Mouse (Mus musculus) MEL (cell line): Measurements from ENCODE around the gene Xpa. TPM values are rescaled to one million over a fixed set of nuclear protein-coding genes. Genes with fewer than 3 reads are reported as not detected.

Source experiments
- DNase-seq: peaks from one replicate; pipeline ENCODE4 v3.0.0; 2011; ENCODE audit warnings: low read depth, low spot score
- H3K27ac ChIP-seq: 2 replicates; pipeline ENCODE4 v1.5.1; 2012; ENCODE audit warnings: low read depth, mild to moderate bottlenecking, control low read depth, low read length, moderate library complexity; ENCODE audit not compliant: control insufficient read depth
- H3K27me3 ChIP-seq, 2 experiments: fragments of 150-350 bp in 1 of 2; sonication (generic) in 1 of 2; 2 replicates each; pipeline ENCODE4 v1.6.1; 2012; ENCODE audit warnings: low read length in 2 of 2, mild to moderate bottlenecking in 2 of 2, improper control_type of control experiment in 1 of 2, moderate library complexity in 1 of 2; ENCODE audit not compliant: insufficient read depth in 2 of 2, control insufficient read depth in 1 of 2
- H3K36me3 ChIP-seq, 2 experiments: 2 replicates each; pipeline ENCODE4 v1.6.1; 2012 to 2014; ENCODE audit warnings: low read length in 2 of 2, improper control_type of control experiment in 1 of 2, inconsistent platforms in 1 of 2, mild to moderate bottlenecking in 1 of 2; ENCODE audit not compliant: insufficient read depth in 2 of 2, control insufficient read depth in 1 of 2
- H3K4me1 ChIP-seq, 2 experiments: fragments of 150-350 bp in 1 of 2; sonication (generic) in 1 of 2; 2 replicates each; pipeline ENCODE4 v1.6.1; 2012; ENCODE audit warnings: low read length in 2 of 2, improper control_type of control experiment in 1 of 2, mild to moderate bottlenecking in 1 of 2; ENCODE audit not compliant: insufficient read depth in 2 of 2, control insufficient read depth in 1 of 2
- H3K4me3 ChIP-seq, 2 experiments: fragments of 150-350 bp in 1 of 2; sonication (generic) in 1 of 2; 2 replicates each; pipeline ENCODE4 v1.5.1; 2012; ENCODE audit warnings: low read depth in 2 of 2, low read length in 2 of 2, mild to moderate bottlenecking in 2 of 2, moderate library complexity in 2 of 2, control low read depth in 1 of 2, improper control_type of control experiment in 1 of 2; ENCODE audit not compliant: control insufficient read depth in 1 of 2, insufficient read depth in 1 of 2
- H3K79me2 ChIP-seq: 2 replicates; pipeline ENCODE4 v1.6.1; 2012; ENCODE audit warnings: mild to moderate bottlenecking, low read length, moderate library complexity; ENCODE audit not compliant: control insufficient read depth, poor library complexity, insufficient read depth
- H3K9ac ChIP-seq: 2 replicates; pipeline ENCODE4 v1.6.1; 2012; ENCODE audit warnings: low read depth, mild to moderate bottlenecking, control low read depth, low read length, moderate library complexity; ENCODE audit not compliant: control insufficient read depth, poor library complexity, severe bottlenecking
- H3K9me3 ChIP-seq: fragments of 150-350 bp; sonication (generic); replicated peaks from 2 replicates; pipeline ENCODE4 v1.6.1; 2012; ENCODE audit warnings: mild to moderate bottlenecking, low read length, improper control_type of control experiment, moderate library complexity; ENCODE audit not compliant: insufficient read depth
- ELF1 ChIP-seq: IDR thresholded peaks from 2 replicates; pipeline ENCODE4 v1.6.1; 2014; ENCODE audit warnings: low read depth, mild to moderate bottlenecking, inconsistent platforms, low read length, improper control_type of control experiment, moderate library complexity
- EP300 ChIP-seq, 2 experiments: IDR thresholded peaks; 2 replicates each; pipeline ENCODE4 v1.6.1; 2011; ENCODE audit warnings: improper control_type of control experiment in 2 of 2, low read length in 2 of 2, low read depth in 1 of 2, mild to moderate bottlenecking in 1 of 2
- ETS1 ChIP-seq: IDR thresholded peaks from 2 replicates; pipeline ENCODE4 v1.6.1; 2012; ENCODE audit warnings: low read depth, mild to moderate bottlenecking, inconsistent platforms, low read length, improper control_type of control experiment, moderate library complexity
- GATA1 ChIP-seq: IDR thresholded peaks from 2 replicates; pipeline ENCODE4 v1.6.1; 2011; ENCODE audit warnings: low read depth, low read length, improper control_type of control experiment
- HCFC1 ChIP-seq: IDR thresholded peaks from 2 replicates; pipeline ENCODE4 v1.6.1; 2012; ENCODE audit warnings: low read depth, mild to moderate bottlenecking, inconsistent platforms, low read length, improper control_type of control experiment, moderate library complexity
- KAT2A ChIP-seq: conservative IDR thresholded peaks from 2 replicates; pipeline ENCODE4 v1.6.1; 2012; ENCODE audit warnings: low read depth, low read length, improper control_type of control experiment, inconsistent platforms
- MAZ ChIP-seq: IDR thresholded peaks from 2 replicates; pipeline ENCODE4 v1.6.1; 2012; ENCODE audit warnings: low read depth, mild to moderate bottlenecking, inconsistent platforms, low read length, improper control_type of control experiment
- MYB ChIP-seq: IDR thresholded peaks from 2 replicates; pipeline ENCODE4 v1.6.1; 2011; ENCODE audit warnings: mild to moderate bottlenecking, low read depth, low read length, improper control_type of control experiment
- NELFE ChIP-seq: IDR thresholded peaks from 2 replicates; pipeline ENCODE4 v1.6.1; 2011; ENCODE audit warnings: low read depth, low read length, improper control_type of control experiment
- POLR2AphosphoS2 ChIP-seq: IDR thresholded peaks from 2 replicates; pipeline ENCODE4 v1.6.1; 2011; ENCODE audit warnings: low read length, improper control_type of control experiment
- POLR2AphosphoS5 ChIP-seq: IDR thresholded peaks from 2 replicates; pipeline ENCODE4 v1.6.1; 2012; ENCODE audit warnings: low read depth, borderline replicate concordance, mild to moderate bottlenecking, inconsistent platforms, low read length, moderate library complexity, mixed read lengths
- RCOR1 ChIP-seq: IDR thresholded peaks from 2 replicates; pipeline ENCODE4 v1.6.1; 2012; ENCODE audit warnings: low read depth, mild to moderate bottlenecking, inconsistent platforms, low read length, improper control_type of control experiment
- SIN3A ChIP-seq: IDR thresholded peaks from 2 replicates; pipeline ENCODE4 v1.6.1; 2012; ENCODE audit warnings: low read length, improper control_type of control experiment, inconsistent platforms
- TAL1 ChIP-seq: IDR thresholded peaks from 2 replicates; pipeline ENCODE4 v1.6.1; 2012; ENCODE audit warnings: mild to moderate bottlenecking, inconsistent platforms, low read length, moderate library complexity, mixed read lengths
- TCF12 ChIP-seq: IDR thresholded peaks from 2 replicates; pipeline ENCODE4 v1.6.1; 2014; ENCODE audit warnings: low read depth, mild to moderate bottlenecking, inconsistent platforms, low read length, improper control_type of control experiment, moderate library complexity
- USF1 ChIP-seq: IDR thresholded peaks from 2 replicates; pipeline ENCODE4 v1.6.1; 2014; ENCODE audit warnings: low read depth, mild to moderate bottlenecking, inconsistent platforms, low read length, improper control_type of control experiment, moderate library complexity
- USF2 ChIP-seq, 2 experiments: IDR thresholded peaks; 2 replicates each; pipeline ENCODE4 v1.6.1; 2011 to 2012; ENCODE audit warnings: improper control_type of control experiment in 2 of 2, low read length in 2 of 2, borderline replicate concordance in 1 of 2, inconsistent platforms in 1 of 2, low read depth in 1 of 2, mild to moderate bottlenecking in 1 of 2; ENCODE audit not compliant: insufficient read depth in 1 of 2
- ZKSCAN1 ChIP-seq: IDR thresholded peaks from 2 replicates; pipeline ENCODE4 v1.6.1; 2012; ENCODE audit warnings: low read depth, mild to moderate bottlenecking, inconsistent platforms, low read length, improper control_type of control experiment, moderate library complexity
- ZMIZ1 ChIP-seq: IDR thresholded peaks from 2 replicates; pipeline ENCODE4 v1.6.1; 2012; ENCODE audit warnings: low read depth, mild to moderate bottlenecking, inconsistent platforms, low read length, improper control_type of control experiment, moderate library complexity
- polyA plus RNA-seq, 2 experiments: library from polyadenylated mRNA; stranded (reverse) in 1 of 2; unstranded in 1 of 2; fragments of >175 nt in 1 of 2; fragments of >200 nt in 1 of 2; gene quantifications; 2 replicates each; pipeline versions ENCODE4 v1.2.1 to v1.2.4; 2012; ENCODE audit warnings: low replicate concordance in 2 of 2, low read depth in 1 of 2; ENCODE audit not compliant: insufficient read length in 2 of 2, insufficient read depth in 1 of 2, missing spikeins in 1 of 2
- total RNA-seq: library from RNA; depleted of rRNA; stranded (reverse); fragments of 300-350 nt; gene quantifications from 2 replicates; pipeline ENCODE4 v1.2.3, GENCODE M21; 2012

Gene Xpa
- total and polyA plus RNA-seq, 3 experiments, result 11.4 to 24.0 TPM; not detected in 1

DNA sequence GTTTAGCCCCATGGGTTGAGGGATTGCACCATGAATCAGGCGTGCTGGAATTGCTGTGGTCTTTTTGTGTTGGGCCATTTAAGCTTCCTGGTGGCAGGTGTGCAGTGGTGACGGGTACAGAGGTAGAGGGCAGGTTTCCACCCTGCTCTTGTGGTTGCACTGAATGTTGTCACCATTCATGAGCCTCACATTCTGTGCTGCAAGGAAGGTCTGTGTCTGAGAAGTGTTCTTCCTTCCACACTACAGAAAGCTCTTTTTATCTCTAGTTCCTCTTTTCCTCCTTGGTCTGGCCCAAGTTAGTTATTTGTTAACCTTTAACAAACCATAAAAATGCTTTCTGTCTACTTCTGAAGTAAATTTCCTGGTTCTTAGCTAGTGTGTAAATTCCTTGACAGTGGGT is 32.1 kb downstream of the Xpa start:
- Histone ChIP-seq H3K27me3 (no peaks in the 10 kb centered on the region), H3K4me3 (no peak overlapping the region), H3K4me1 (peaks cover 7 to 11% of the 10 kb centered on the region in 2 experiments; a peak in 3 of 4 replicates), H3K27ac (peak overlapping the region; percentile 12), H3K79me2 (no peaks in the 10 kb centered on the region), H3K9ac (no peak overlapping the region), H3K9me3 (no peaks in the 10 kb centered on the region), H3K36me3 (peaks cover 13 to 52% of the 10 kb centered on the region in 2 experiments)
- peak; percentile 78 for DNase-seq
- no peak for TF ChIP-seq KAT2A
- no peak for TF ChIP-seq POLR2AphosphoS5
- TF ChIP-seq TAL1, result no peak
- 0 out of 2 replicates have a peak, but pooled peaks have one; percentile 38 for TF ChIP-seq GATA1
- TF ChIP-seq POLR2AphosphoS2, result no peak
- TF ChIP-seq RCOR1, result no peak
- TF ChIP-seq HCFC1, result no peak
- no peak for TF ChIP-seq TCF12
- TF ChIP-seq ETS1, result peak; percentile 24; the same call in 1 of the 2 replicates
- no peak for TF ChIP-seq ZMIZ1
- TF ChIP-seq MAZ, result no peak
- TF ChIP-seq NELFE, result no peak
- no peak for TF ChIP-seq ELF1
- TF ChIP-seq EP300 (IDR thresholded peaks at IDR 0.05; ENCODE audit: low read depth in 1 of 2, low read length in 2 of 2), result no peak; a peak in 1 of 4 replicates
- TF ChIP-seq USF2 (IDR thresholded peaks at IDR 0.05; ENCODE audit: borderline replicate concordance in 1 of 2, insufficient read depth in 1 of 2, low read depth in 1 of 2, low read length in 2 of 2), result no peak
- no peak for TF ChIP-seq ZKSCAN1
- TF ChIP-seq USF1, result no peak
- no peak for TF ChIP-seq MYB
- peak; percentile 35; the same call in 1 of the 2 replicates for TF ChIP-seq SIN3A

DNA sequence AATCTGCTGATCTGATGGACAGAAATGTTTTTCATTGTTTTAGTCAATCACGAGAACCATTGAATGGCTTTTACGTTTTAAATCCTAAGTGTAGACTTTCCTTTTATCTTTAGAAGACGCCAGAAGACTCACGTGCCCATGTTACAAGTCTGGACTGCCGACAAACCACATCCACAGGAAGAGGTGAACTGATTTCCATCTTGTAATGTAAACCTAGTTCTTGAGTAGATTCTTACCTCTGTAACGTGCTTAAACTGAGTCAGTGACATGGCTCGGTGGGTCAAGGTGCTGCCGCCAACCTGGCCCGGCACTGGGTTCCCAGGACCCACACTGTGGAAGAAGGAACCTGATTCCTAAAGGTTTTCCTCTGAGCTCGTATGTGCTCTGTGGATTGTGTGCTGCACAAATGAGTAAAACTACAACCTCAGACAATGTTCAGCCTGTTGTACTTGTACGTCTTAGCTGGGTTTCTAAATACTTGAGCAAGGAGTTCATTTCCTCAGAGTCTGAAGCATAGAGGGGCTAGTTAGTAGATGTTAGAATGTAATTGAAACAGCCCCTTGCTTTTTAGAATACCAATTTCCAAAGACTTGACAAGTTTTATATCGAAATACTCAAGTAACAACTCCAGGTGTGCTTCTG is 44.1 kb downstream of the Xpa start:
- no peak for DNase-seq
- H3K4me3 ChIP-seq, result no peak overlapping the region
- no peak overlapping the region for H3K27ac ChIP-seq

More for the DNA sequence above, 44.1 kb downstream of the Xpa start:
- H3K4me1 ChIP-seq, result no peaks in the 10 kb centered on the region
- TF ChIP-seq KAT2A (no peak), RCOR1 (no peak)
- H3K27me3 ChIP-seq, result no peaks in the 10 kb centered on the region
- peaks cover 2% of the 10 kb centered on the region; the same call in 1 of the 2 replicates for H3K79me2 ChIP-seq
- H3K9me3 ChIP-seq, result no peaks in the 10 kb centered on the region
- H3K36me3 ChIP-seq, result peaks cover 0 to 54% of the 10 kb centered on the region in 2 experiments; a peak in 2 of 4 replicates
- H3K9ac ChIP-seq, result no peak overlapping the region
